Mouse (Mus musculus) cerebellum, adult (tissue): ENCODE results near the gene Ryk.
"Not testable (repeated sequence)": the region's sequence is repeated elsewhere in the genome, so short reads cannot be mapped to it uniquely, and the experiment has no call there.

Experiments used
- ATAC-seq: cut with Nextera tagmentation; 2 replicates; pipeline ENCODE4 v1.9.2; 2017; ENCODE audit warnings: mild to moderate bottlenecking, moderate library complexity, mixed read lengths; ENCODE audit not compliant: insufficient number of reproducible peaks, low FRiP score, low TSS enrichment

The Ryk gene

DNA sequence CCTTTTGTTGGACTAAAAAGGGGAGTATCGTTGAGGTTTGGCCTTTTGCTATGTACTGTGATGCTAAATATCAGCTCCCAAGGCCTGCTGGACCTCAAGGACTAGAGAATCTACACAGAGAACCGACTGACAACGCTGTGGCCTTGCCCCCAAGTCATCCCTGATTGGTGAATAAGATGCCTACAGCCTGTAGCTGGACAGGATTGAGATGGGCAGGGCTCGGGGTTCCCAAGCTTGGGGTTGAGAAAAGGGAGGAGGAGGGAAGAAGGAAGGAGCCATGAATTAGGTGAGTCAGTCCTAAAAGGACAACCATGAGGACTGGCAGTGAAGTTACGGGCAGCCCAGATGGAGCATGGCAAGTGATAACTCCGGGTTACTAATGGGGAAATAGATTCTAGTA, 65.2 kb downstream of the Ryk start:
- ATAC-seq, result no peak

DNA sequence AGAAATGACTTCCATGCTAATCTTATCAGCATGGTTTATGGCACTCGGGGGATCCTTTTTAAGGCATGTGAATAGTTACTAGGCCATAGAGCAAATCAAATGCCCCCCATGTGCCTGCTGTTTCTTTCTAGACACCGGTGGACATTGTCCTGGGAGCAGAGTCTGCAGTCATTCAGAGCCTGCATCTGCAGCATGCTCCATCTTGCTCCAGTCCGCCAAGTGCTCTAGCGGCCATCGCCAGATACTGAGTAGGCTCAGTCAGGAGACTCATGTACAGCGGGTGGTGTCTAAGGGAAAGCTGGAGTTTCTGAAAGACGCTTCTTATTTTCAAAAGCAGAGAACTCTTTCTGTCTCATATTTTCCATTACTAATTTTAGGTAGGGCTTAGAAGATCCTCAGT, 67.6 kb downstream of the Ryk start:
- ATAC-seq, result no peak

DNA sequence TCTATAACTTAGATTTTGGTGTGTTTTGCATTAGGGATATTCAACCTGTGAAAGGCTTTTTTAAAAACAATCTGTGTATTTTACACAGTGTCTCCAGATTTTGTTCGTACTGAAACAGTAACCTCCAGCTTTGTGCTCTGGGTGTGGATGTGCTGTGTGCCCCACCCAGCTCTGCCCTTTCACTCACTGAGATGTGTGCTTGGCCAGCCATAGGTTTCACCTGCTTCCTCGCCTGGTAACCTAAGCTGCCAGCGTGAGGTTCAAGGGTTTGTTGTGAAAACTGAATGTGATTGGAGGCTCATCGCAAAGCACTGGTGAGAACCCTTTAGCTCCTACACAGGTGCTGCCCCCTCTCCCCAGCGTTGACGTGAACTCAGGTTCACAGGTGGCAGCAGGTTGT, 70.2 kb downstream of the Ryk start:
- ATAC-seq, result no peak

DNA sequence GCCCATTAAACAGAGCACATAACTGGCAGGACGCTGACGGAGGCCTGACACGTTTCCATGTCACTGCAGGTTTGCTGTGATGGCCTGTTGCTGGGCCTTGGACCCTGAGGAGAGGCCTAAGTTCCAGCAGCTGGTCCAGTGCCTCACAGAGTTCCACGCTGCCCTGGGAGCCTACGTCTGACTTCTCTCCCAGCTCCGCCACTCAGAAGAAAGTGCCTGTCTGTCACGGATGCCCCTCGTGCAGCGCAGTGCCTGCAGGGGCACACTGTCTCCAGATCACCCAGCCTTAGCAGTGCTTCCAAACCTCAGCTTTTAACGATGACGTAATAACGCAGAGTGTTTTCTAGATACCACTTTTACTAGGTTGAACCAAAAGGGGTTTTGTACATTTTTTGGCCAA, 72.1 kb downstream of the Ryk start:
- no peak for ATAC-seq

DNA sequence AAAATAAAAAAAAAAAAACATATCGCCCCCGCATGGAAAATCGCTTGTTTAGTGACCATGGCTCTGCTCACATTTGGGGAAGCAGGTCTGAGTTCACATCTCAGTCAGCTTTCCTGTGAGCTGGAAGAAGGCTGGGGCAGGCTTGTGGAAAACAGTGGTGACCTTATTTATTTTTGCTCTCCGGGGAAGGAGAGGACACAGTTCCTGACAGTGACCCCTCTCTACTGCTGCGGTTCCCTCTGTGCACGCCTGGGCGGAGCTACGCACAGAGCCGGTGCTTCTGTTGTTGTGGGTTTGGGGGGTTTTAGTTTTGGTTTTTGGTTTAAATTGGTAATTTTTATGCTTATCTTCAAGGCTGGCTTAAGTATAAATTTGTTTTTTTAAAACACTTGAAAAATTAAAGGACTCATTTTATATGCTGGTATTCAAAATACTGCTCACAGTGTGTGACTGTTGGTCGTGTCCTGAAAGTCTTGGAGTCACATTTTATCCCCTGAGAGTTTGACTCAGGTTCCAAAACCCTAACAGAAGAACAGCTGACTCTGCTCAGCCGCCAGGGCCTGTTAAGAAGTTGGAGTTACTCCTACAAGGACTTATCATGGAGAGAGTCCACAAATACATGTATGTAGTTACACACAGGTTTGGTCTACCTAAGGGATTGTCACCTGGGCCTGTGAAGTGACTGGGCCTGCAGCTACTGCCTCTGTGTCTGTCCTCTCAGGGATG, 73.0 kb downstream of the Ryk start:
- ATAC-seq, result no peak

DNA sequence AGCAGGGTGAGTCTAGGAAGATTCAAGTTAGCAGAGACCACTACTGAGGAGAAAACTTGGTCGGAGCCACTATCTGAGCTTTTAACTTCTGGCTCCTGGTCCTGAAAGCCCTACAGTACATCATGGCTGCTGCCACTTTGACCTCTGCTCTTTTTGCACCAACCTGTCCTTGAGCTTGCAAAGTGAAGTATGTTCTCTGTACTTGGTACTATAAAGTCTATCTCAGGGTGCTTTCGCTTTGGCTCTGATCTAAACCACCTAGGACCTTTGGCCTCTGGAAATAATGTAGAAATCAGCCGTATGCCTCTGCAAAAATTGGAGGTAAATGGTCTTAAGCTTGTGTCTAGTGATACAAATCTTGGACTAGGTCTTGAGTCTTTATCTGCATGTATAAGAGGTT, 76.8 kb downstream of the Ryk start:
- no peak for ATAC-seq

DNA sequence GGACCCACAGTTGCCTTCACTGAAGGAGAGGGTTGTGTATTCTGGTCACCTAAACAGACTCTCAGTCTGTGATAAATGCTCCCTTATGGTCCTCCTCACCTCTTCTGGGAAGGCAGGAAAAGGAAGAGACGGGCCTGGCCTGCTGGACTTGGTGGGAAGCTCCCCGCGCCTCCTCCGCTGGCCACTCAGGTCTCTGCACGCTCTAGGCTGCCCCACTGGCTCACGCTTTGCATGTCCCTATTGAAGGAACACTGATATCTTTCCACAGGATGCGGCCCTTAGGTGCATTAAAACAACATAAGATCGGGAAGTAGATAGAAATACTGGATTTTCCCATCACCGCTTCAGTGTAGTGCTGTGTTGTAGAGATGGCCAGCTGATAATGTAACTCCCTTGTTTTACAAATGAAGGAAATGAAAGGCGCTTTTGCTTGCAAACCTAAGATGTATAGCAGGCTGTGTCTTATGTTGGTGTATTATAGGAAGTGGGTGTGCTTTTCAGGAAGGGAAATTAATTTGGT, 77.9 kb downstream of the Ryk start:
- ATAC-seq, result no peak

DNA sequence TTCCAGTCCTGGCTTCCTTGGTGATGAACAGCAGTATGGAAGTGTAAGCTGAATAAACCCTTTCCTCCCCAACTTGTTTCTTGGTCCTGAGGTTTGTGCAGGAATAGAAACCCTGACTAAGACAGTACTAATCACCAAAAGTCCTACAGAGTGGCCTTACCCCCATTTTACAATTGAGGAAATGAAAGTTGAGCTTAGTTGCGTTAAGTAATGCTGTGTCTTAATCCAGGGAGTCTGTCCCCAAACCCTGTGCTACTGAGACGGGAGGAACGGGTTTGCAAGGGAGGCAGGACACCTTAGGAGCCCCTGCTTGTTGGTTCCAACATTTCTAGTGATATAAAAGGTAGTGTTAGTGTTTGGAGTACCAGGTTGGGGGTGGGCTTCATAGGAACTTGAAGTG, 78.9 kb downstream of the Ryk start:
- ATAC-seq, result not testable (repeated sequence)

DNA sequence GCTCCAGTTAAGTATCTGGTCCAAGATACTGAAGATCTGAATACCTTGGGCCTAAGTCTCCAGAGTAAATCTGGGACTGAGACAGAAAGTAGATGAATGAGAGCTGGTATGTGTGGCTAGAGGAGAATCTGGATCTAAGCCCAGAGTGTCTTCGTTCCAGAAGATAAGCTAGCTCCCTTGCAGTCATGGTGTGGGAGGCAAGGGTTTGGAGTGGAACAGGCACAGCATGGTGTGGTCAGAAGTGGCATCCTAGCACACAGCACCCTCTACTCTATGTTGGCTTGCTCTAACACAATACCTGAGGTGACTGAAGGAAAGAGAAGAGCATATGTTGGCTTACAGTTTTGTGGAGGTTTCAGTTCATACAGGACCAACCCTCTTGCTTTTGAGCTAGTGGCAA, 79.9 kb downstream of the Ryk start:
- ATAC-seq, result no peak

DNA sequence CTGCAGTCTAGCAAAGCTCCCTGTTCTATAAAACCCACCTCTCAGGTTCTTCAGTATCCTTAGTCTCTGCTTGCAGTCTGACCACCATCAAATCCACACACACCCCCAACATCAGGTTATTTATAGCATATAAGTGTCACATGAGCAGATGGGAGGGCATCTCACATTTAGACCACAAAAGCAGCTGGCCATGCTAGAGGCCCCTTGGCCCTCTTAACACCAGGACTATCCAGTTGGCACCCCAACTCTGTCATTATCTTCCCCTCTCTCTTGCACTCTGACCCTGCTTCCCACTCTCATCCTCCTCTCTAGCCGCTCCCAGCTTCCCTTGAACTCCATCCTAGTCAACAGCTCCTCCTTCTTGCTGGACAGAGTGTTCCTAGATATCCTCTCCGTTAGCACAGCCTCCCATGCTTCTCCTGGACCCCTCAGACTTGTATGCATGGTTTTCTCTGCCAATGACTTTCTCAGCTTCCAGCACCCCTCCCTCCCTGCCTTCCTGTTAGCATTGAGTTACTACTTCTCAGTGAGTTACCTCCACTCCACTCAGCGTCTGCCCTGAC, 80.7 kb downstream of the Ryk start:
- ATAC-seq, result no peak

DNA sequence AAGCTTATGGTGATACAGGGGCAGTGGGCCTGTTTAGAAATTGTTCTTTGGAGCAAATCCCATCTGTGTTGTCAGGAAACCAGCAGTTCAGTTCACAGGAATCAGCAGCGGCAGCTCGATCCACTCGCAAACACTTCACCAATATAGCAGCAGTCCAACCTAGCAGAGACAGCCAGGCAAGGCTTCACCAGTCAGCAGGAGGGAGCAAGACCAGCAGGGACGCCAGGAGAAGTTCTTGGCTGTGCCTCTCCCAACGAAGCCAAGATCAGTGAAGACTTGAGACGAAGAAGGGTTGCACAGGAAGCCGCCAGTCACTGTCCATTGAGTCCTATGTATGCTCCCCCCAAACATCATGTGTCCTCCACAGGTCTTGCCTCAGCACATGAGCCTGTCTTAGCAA, 81.4 kb downstream of the Ryk start:
- no peak for ATAC-seq

DNA sequence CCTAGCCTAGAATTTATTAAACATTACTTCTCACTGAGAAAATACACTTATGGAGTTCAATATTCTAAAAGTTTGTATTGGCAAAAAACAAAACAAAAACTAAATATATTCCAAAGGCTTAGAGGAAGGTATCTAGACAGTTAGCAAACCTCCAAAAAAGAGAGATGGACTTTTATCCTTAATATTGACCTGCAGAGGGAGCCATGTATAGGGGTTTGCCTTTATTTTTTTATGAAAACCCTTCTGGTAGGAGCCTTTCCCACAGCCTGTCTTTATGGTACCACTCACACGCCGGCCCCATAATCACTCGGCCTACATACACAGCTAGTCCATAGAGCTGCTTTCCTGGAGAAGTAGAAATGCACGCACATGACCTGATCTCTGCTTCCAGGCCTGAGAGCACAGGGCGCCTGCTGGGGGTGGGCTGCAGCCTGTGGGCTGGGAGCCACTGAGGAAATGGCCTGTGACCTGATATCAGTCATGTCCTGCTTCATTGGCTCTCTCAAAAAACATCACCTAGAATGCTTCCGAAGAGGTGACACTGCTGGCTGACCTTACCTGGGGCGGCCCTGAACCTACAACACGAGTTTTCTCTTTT, 82.9 kb downstream of the Ryk start:
- no peak for ATAC-seq

DNA sequence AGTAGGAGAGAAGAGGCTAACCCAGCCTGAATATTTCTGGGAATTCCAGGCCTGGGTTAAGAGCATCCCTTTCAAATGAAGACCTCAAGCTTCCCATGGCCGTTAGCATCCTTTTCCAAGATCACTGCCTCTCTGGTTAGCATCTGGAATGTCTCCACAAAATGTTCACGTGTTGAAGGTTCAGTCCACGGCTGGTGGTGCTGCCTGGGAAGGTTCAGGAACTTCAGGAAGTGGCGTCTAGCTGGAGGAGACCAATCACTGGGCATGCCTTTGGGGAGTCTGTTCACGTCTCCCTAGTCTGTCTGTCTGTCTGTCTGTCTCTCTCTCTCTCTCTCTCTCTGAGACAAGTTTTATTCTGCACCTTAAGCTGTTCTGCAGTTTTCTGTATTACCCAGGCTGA, 84.8 kb downstream of the Ryk start:
- no peak for ATAC-seq

DNA sequence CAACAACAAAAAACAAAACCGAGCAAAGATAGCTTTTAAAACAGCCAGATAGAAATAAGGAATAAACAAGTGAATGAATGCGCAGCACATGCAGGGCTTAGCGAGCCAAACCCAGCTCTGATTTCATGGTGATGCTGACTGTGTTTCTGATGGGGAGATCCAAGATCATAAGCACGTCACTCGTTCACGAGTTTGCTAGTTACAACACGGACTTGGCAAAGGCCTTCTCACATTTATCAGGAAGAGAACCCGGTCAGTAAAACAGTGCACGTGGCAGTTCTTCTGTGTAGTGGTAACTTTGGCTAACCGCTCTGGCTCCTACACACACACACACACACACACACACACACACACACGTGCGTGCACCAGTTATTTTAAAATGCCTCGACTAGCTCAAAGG, 87.1 kb downstream of the Ryk start:
- no peak for ATAC-seq

DNA sequence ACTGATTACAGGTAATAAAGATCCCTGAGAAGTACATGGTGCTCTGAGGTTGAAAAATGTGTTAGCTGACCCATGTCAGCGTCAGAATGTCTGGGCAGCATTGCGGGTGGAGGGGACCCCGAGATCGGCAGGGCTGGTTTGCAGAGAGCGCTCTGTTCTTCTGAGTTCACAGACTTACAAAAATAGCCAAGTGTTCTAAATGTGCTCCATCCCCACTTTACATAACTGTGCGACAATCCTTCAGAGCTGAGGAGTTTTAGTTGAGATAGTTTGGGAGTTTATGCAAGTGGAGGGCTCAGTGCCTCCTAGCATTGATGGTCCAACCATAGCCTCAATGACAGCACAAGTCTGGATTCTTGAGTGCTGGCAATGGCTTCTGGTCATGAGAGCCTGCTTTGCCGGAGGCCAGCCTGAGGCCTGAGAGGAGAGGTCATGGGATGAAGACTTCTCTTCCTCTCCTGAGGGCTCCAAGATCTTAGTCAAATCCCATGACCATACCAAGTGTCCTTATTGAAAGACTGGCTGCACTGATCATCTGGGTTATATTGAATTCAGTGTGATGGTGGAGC, 88.2 kb downstream of the Ryk start:
- ATAC-seq, result no peak

DNA sequence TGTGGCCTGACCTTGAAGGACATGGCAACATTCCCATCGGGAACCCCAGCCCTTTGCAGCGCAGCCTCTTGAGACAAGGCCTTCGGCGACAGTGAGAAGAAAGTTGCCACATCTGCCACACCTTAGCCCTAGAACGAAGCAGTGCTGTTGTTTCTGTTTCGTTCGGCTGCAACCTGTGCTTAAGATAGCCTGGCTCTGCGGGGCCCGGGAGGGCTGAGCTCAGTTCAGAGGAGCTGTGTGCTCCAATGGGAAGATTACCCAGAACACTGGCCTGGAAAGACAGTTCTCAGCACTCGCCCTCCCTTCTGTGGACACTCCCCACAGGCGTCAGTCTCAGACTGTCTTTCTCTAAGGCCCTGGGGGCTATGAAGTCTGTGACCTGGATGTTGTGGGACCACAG, 89.1 kb downstream of the Ryk start:
- no peak for ATAC-seq

DNA sequence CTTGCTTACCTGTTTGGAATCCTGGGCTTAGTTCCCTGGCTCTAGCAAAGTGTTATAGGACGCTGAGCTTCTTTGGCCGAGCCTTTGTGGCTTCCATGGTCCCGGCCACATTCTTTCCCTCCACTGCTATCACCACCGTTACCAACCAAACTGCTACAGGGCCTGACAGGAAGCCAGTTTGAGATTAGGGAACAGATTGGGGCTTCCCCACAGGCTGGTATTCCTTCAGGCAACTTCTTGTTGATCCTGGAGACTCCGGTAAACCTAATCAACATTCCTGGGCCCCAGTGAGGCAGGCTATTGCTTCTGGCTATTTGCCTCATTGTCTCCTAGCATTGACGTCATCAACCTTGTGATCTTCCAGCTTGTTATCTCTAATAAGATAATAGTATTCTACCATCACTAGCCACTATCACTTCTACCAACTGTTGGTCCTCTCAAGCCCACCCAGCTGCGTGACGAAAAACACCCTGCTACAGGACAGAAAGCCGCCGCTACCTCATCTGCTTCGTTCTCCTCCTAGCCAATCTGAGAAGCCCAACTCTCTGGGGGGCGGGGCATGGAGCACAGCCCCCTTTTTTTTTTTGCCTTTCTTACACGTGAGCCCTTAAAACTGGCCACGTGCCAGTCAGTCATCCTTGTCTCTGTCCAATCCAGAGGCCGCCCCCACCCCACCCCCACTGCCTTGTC, 90.1 kb downstream of the Ryk start:
- ATAC-seq, result no peak

DNA sequence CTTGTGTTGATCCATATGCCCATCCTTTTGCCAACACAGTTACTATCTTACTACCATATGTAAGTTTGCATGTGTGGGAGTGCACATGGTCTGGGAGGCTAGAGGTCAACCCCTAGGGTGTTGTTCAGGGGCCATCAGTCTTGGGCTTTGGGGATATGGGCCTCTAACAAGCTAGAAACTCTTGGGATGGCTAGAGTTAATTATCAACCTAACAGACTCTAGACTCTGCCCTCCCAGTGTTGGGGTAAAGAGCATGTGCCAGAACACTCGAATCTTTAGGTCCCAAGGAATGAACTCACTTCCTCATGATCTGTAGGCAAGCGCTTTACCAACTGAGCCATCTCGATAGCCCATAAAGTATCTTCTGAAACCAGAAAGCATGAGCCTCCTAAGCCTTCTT, 91.4 kb downstream of the Ryk start:
- no peak for ATAC-seq

DNA sequence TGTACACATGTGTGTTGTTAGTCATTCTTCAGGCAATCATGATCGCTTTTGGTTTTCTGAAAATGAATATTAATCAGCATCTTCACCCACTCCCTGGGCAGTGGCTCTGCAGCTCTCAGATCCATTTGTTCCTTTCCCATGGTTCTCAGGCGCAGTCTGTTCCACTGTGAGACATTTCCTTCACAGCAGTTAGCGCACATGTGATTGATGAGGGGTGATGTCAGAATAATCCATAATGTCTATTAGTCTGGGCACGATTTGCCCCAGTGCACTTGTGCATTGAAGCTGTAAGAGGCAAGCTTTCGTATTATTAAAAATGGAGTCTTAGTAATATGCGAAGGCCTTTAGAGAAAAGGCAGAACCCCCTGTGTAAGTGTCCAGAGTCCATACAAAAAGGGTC, 95.1 kb downstream of the Ryk start:
- no peak for ATAC-seq

DNA sequence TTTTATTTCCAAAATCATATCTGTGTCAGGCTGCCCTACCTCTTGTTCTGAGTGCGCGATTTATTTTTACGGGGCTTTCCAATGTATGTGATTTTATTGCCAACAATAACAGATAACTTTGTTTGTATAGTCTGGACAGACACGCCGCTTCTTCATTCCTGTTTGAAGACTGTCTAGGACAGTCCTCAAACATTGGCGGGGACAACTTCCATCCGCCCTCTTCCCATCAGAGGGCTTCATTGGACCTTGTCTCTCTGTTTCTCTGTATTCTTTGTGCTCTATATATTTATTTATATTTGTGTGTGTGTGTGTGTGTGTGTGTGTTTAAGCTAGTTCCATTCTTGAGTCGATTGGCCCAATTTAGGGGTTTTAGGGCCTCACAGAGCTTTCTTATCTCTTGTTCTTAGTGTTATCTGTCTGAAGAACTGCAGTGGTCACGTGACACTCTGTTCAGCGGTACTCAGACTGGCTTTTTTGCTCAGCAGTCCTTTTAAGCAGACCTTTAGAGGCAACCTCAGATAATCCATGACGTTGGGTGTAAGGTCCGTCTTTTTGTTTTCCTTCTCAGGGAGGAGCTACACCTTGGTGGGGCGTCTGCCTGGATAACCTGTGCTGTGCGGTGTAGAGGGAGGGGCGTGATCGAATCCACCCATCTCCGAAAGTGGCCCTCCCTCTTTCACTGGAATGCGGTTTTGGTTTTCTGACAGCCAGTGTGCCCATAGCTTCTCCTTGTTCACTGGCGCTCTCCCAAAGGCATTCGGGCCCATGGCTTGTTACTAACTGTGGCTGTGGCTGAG, 99.4 kb downstream of the Ryk start:
- ATAC-seq, result no peak
